Mouse (Mus musculus) natural killer cell, adult 2 months (primary cell): ENCODE measurements around the gene Fap.

Experiments
- DNase-seq, 2 experiments: peaks; one replicate each; pipeline ENCODE4 v3.0.0; 2022; ENCODE audit warnings: low spot score in 2 of 2

Fap gene

GRCm38 (mm10) chr2:62526399-62526798, 47.5 kb downstream of the Fap start:
- DNase-seq, result no peak

GRCm38 (mm10) chr2:62517790-62518189, 56.1 kb downstream of the Fap start:
- no peak for DNase-seq

- DNase-seq, result no peak
Measured at GRCm38 (mm10) chr2:62514477-62514876, 59.4 kb downstream of the Fap start.

GRCm38 (mm10) chr2:62513477-62513876, 60.4 kb downstream of the Fap start:
- no peak for DNase-seq

GRCm38 (mm10) chr2:62507130-62507529, 66.7 kb downstream of the Fap start:
- no peak for DNase-seq

- DNase-seq, result no peak
Measured at GRCm38 (mm10) chr2:62506441-62506840, 67.4 kb downstream of the Fap start.

GRCm38 (mm10) chr2:62504269-62504796, 69.5 kb downstream of the Fap start:
- DNase-seq, result no peak

- no peak for DNase-seq
Measured at GRCm38 (mm10) chr2:62503326-62503725, 70.5 kb downstream of the Fap start.

- no peak for DNase-seq
Measured at GRCm38 (mm10) chr2:62502516-62502915, 71.4 kb downstream of the Fap start.

GRCm38 (mm10) chr2:62498821-62499220, 75.1 kb downstream of the Fap start:
- no peak for DNase-seq

GRCm38 (mm10) chr2:62498086-62498485, 75.8 kb downstream of the Fap start:
- no peak for DNase-seq

- DNase-seq, result no peak
Measured at GRCm38 (mm10) chr2:62497333-62498002, 76.4 kb downstream of the Fap start.

- no peak for DNase-seq
Measured at GRCm38 (mm10) chr2:62495407-62495806, 78.5 kb downstream of the Fap start.

GRCm38 (mm10) chr2:62489832-62490231, 84.0 kb downstream of the Fap start:
- no peak for DNase-seq

- no peak for DNase-seq
Measured at GRCm38 (mm10) chr2:62484906-62485305, 89.0 kb downstream of the Fap start.

GRCm38 (mm10) chr2:62483550-62483949, 90.3 kb downstream of the Fap start, which contains the start of gene Gcg:
Gcg (minus strand) TSS chr2:62483650.
- no peak for DNase-seq

- no peak for DNase-seq
Measured at GRCm38 (mm10) chr2:62480285-62481198, 93.3 kb downstream of the Fap start.

GRCm38 (mm10) chr2:62469551-62469950, 104.3 kb downstream of the Fap start:
- no peak for DNase-seq

- DNase-seq, result no peak
Measured at GRCm38 (mm10) chr2:62463287-62463686, 110.6 kb downstream of the Fap start.

GRCm38 (mm10) chr2:62462174-62462573, 111.7 kb downstream of the Fap start:
- no peak for DNase-seq

GRCm38 (mm10) chr2:62460815-62461450, 112.9 kb downstream of the Fap start:
- peak in 1 of 2 experiments; percentile 2 for DNase-seq

GRCm38 (mm10) chr2:62460231-62460710, 113.6 kb downstream of the Fap start:
- peak in 1 of 2 experiments; percentile 69 for DNase-seq
